Mouse (Mus musculus): ENCODE results near the gene Gm10375.
"Not testable (repeated sequence)": the region's sequence is repeated elsewhere in the genome, so short reads cannot be mapped to it uniquely, and the experiment has no call there.

The Gm10375 gene

GRCm38 (mm10) chr14:43607913-43608312 is at the start of gene Gm10375:
Gm10375 (minus strand) TSS chr14:43608013.
- not testable (repeated sequence) for DNase-seq

GRCm38 (mm10) chr14:43579046-43579445 is 28.8 kb downstream of the Gm10375 start, which contains the start of gene Gm17654:
Gm17654 (minus strand) TSS chr14:43579146.
- DNase-seq, result not testable (repeated sequence)

GRCm38 (mm10) chr14:43577969-43578368 is 29.8 kb downstream of the Gm10375 start:
- not testable (repeated sequence) for DNase-seq
